Comparison of ENCODE assay signal across 23 mouse cellular contexts in genomic region chr12:35712671-35713070, GRCm38 (mm10).
A peak's percentile ranks its signal among the peaks of the same experiment; 100 is the strongest.
DNase-seq lines count a peak whose midpoint lies in the region; ATAC-seq and TF ChIP-seq lines count a peak whose summit lies in the region.
"Had no signal": no experiment of that assay in that cellular context is flagged by ENCODE, and none has a peak within 500 bp of the region (broad histone marks: within the 10 kb centered on the region; RNA-seq: fewer than 3 reads in every experiment).

No protein-coding gene starts in this region.

- peak; percentile 96 for TF ChIP-seq EP300 in CH12.LX (IDR thresholded peaks at IDR 0.05; ENCODE audit: low read length)

- TF ChIP-seq RAD21 in CH12.LX (IDR thresholded peaks at IDR 0.05; ENCODE audit: low read depth, low read length) = peak; percentile 9; the same call in 1 of the 2 replicates

- dilution Hi-C loops in CH12.LX (cut with MboI; ENCODE audit: extremely low pct_ligation_motif_present, extremely low pct_unique_long_range_greater_than_20kb, low sequenced_read_pairs) = no loop called here

- peak; percentile 88 for ATAC-seq in lung, embryonic 16.5 days (ENCODE audit: low read depth)
- ATAC-seq: forebrain, embryonic 15.5 days; intestine, postnatal 0 days; liver, postnatal 0 days had no signal

- H3K4me3 ChIP-seq in lung, embryonic 16.5 days (ENCODE audit: low read length) = no peak overlapping the region
- no peak overlapping the region for H3K4me3 ChIP-seq in lung, adult 2 months (replicated peaks; ENCODE audit: extremely low read depth, low read depth, low read length)
- peak overlapping the region in 1 of 3 experiments; percentile 24 for H3K4me3 ChIP-seq in CH12.LX (replicated peaks in 1 of 3; ENCODE audit: low read depth in 2 of 3, low read length in 2 of 3, poor library complexity in 1 of 3)
- H3K4me3 ChIP-seq: forebrain, embryonic 15.5 days; limb, embryonic 12.5 days; midbrain, embryonic 12.5 days had no signal

- H3K9ac ChIP-seq in lung, embryonic 16.5 days (ENCODE audit: low read length) = no peak overlapping the region
- peak overlapping the region; percentile 48; the same call in 1 of the 2 replicates for H3K9ac ChIP-seq in CH12.LX (ENCODE audit: insufficient read depth, low read depth)
- H3K9ac ChIP-seq: forebrain, embryonic 15.5 days; hindbrain, embryonic 14.5 days; limb, embryonic 12.5 days; liver, postnatal 0 days; midbrain, embryonic 12.5 days had no signal

- WGBS in lung, embryonic 16.5 days = 57% methylated on average over 4 of the region's 4 CpGs
- 75% methylated on average over 4 of the region's 4 CpGs for WGBS in lung, adult 2 months

- peak overlapping the region; percentile 45 for H3K27ac ChIP-seq in lung, embryonic 16.5 days (ENCODE audit: low read length)
- H3K27ac ChIP-seq in CH12.LX (ENCODE audit: insufficient read depth, low read depth) = peak overlapping the region; percentile 97
- H3K27ac ChIP-seq: forebrain, embryonic 15.5 days; hindbrain, embryonic 14.5 days; limb, embryonic 12.5 days; midbrain, embryonic 12.5 days had no signal

- H3K4me2 ChIP-seq in lung, embryonic 16.5 days (ENCODE audit: low read depth, low read length) = no peak overlapping the region
- H3K4me2 ChIP-seq in CH12.LX (ENCODE audit: insufficient read depth, low read depth, poor library complexity, severe bottlenecking) = peak overlapping the region; percentile 78
- H3K4me2 ChIP-seq: forebrain, embryonic 15.5 days; hindbrain, embryonic 14.5 days; limb, embryonic 12.5 days; liver, embryonic 11.5 days; midbrain, embryonic 12.5 days had no signal

- no peak for DNase-seq in lung, adult 2 months
- peak; percentile 52 for DNase-seq in CD4-positive helper T cell, adult 2 months (ENCODE audit: low read depth, low spot score)
- peak; percentile 70 for DNase-seq in CH12.LX (ENCODE audit: extremely low read depth)
- DNase-seq in lung, postnatal 36 days = peak; percentile 21
- no peak for DNase-seq in right cerebral cortex, postnatal 10 days (ENCODE audit: low spot score in 2 of 2)
- DNase-seq in adipocyte (ENCODE audit: low spot score) = no peak
- no peak for DNase-seq in heart, postnatal 4 days
- DNase-seq: adrenal gland, postnatal 36 days; cerebellum, adult 9-10 months; gastrocnemius, postnatal 10 days; heart, adult 18-20 months; kidney, postnatal 25 days; liver, postnatal 0 days; right cerebral cortex, postnatal 14 days; spleen, adult 18-20 months; thymus, postnatal 36 days had no signal

- no peaks in the 10 kb centered on the region for H3K79me2 ChIP-seq in CH12.LX (replicated peaks; ENCODE audit: control insufficient read depth, extremely low read depth, insufficient read depth, poor library complexity, severe bottlenecking)

- no peak for TF ChIP-seq POLR2A in lung, adult 2 months (IDR thresholded peaks at IDR 0.05; ENCODE audit: borderline replicate concordance, extremely low read depth, low read depth, low read length)
- peak; percentile 78; the same call in 1 of the 2 replicates for TF ChIP-seq POLR2A in CH12.LX (IDR thresholded peaks at IDR 0.05; ENCODE audit: low read depth, low read length)

- H3K36me3 ChIP-seq in lung, embryonic 16.5 days (ENCODE audit: control insufficient read depth, insufficient read depth, low read length) = no peaks in the 10 kb centered on the region
- H3K36me3 ChIP-seq in CH12.LX (replicated peaks in 1 of 2; ENCODE audit: control insufficient read depth in 1 of 2, insufficient read depth in 1 of 2, low read length in 1 of 2) = no peaks in the 10 kb centered on the region
- H3K36me3 ChIP-seq: forebrain, embryonic 15.5 days; limb, embryonic 12.5 days; midbrain, embryonic 12.5 days had no signal

- H3K4me1 ChIP-seq in lung, embryonic 16.5 days (replicated peaks; ENCODE audit: control insufficient read depth, insufficient read depth, low read length) = peaks cover 4% of the 10 kb centered on the region; the same call in 1 of the 2 replicates
- no peaks in the 10 kb centered on the region; the same call in 1 of the 2 replicates for H3K4me1 ChIP-seq in lung, adult 2 months (ENCODE audit: control insufficient read depth, insufficient read depth, low read length)
- H3K4me1 ChIP-seq in CH12.LX (ENCODE audit: control insufficient read depth in 1 of 2, insufficient read depth in 2 of 2) = peaks cover 14 to 50% of the 10 kb centered on the region in 2 experiments; a peak in 3 of 4 replicates
- H3K4me1 ChIP-seq: forebrain, embryonic 15.5 days; limb, embryonic 12.5 days; midbrain, embryonic 12.5 days had no signal

- no peak for TF ChIP-seq CTCF in lung, adult 2 months (IDR thresholded peaks at IDR 0.05; ENCODE audit: insufficient read depth, low read length)
- TF ChIP-seq CTCF in CH12.LX (conservative IDR thresholded peaks at IDR 0.05 in 1 of 2, IDR thresholded peaks at IDR 0.05 in 1 of 2; ENCODE audit: low read depth in 2 of 2, low read length in 2 of 2) = no peak

- in situ Hi-C loops in CH12.LX (cut with MboI; ENCODE audit: low pct_ligation_motif_present, low pct_unique_long_range_greater_than_20kb, low sequenced_read_pairs) = no loop called here

- H3K27me3 ChIP-seq in lung, embryonic 16.5 days (ENCODE audit: control insufficient read depth, insufficient read depth, low read depth, low read length) = no peaks in the 10 kb centered on the region
- no peaks in the 10 kb centered on the region for H3K27me3 ChIP-seq in CH12.LX (replicated peaks)
- H3K27me3 ChIP-seq: forebrain, embryonic 15.5 days; limb, embryonic 12.5 days; midbrain, embryonic 12.5 days had no signal

- no peaks in the 10 kb centered on the region for H3K9me3 ChIP-seq in lung, embryonic 16.5 days (ENCODE audit: control insufficient read depth, low read length)
- no peaks in the 10 kb centered on the region for H3K9me3 ChIP-seq in CH12.LX (replicated peaks; ENCODE audit: low read length)
- H3K9me3 ChIP-seq: forebrain, embryonic 15.5 days; limb, embryonic 12.5 days; midbrain, embryonic 12.5 days had no signal

TF ChIP-seq in CH12.LX, 34 proteins besides CTCF, POLR2A, EP300 and RAD21:
- peak; percentile 80 for TF ChIP-seq IRF4 (IDR thresholded peaks at IDR 0.05; ENCODE audit: low read depth, low read length)
- TF ChIP-seq MAX (IDR thresholded peaks at IDR 0.05; ENCODE audit: low read length) = peak; percentile 81
- peak; percentile 85 for TF ChIP-seq BHLHE40 (IDR thresholded peaks at IDR 0.05; ENCODE audit: low read depth, low read length)
- peak; percentile 58; the same call in 1 of the 2 replicates for TF ChIP-seq MAFK (IDR thresholded peaks at IDR 0.05; ENCODE audit: insufficient replicate concordance, low read length)
- peak; percentile 76 for TF ChIP-seq MEF2A (IDR thresholded peaks at IDR 0.05; ENCODE audit: borderline replicate concordance, low read depth, low read length)
- TF ChIP-seq USF1 (IDR thresholded peaks at IDR 0.05; ENCODE audit: low read depth, low read length) = no peak
- TF ChIP-seq TBP (conservative IDR thresholded peaks at IDR 0.05; ENCODE audit: low read depth, low read length) = peak; percentile 91
- no peak for TF ChIP-seq UBTF (IDR thresholded peaks at IDR 0.05; ENCODE audit: low read depth, low read length)
- TF ChIP-seq RCOR1 (conservative IDR thresholded peaks at IDR 0.05; ENCODE audit: low read depth, low read length) = 0 out of 2 replicates have a peak, but pooled peaks have one; percentile 63
- 0 out of 2 replicates have a peak, but pooled peaks have one; percentile 44 for TF ChIP-seq MAZ (IDR thresholded peaks at IDR 0.05; ENCODE audit: low read depth, low read length)
- TF ChIP-seq ETS1 (conservative IDR thresholded peaks at IDR 0.05; ENCODE audit: low read depth, low read length) = peak; percentile 84
- peak; percentile 58 for TF ChIP-seq JUND (conservative IDR thresholded peaks at IDR 0.05; ENCODE audit: low read depth, low read length)
- 0 out of 2 replicates have a peak, but pooled peaks have one; percentile 44 for TF ChIP-seq KAT2A (IDR thresholded peaks at IDR 0.05; ENCODE audit: insufficient replicate concordance, low read length)
- peak; percentile 86 for TF ChIP-seq TCF12 (IDR thresholded peaks at IDR 0.05; ENCODE audit: low read depth, low read length)
- peak; percentile 75 for TF ChIP-seq CHD2 (IDR thresholded peaks at IDR 0.05; ENCODE audit: low read length)
- peak; percentile 92 for TF ChIP-seq ZMIZ1 (IDR thresholded peaks at IDR 0.05; ENCODE audit: low read depth, low read length)
- no peak for TF ChIP-seq ZC3H11A (IDR thresholded peaks at IDR 0.05; ENCODE audit: low read depth, low read length)
- 0 out of 2 replicates have a peak, but pooled peaks have one; percentile 17 for TF ChIP-seq NELFE (IDR thresholded peaks at IDR 0.05; ENCODE audit: low read depth, low read length)
- peak; percentile 93 for TF ChIP-seq MYC (IDR thresholded peaks at IDR 0.05; ENCODE audit: low read depth, low read length)
- TF ChIP-seq NRF1 (IDR thresholded peaks at IDR 0.05; ENCODE audit: low read depth, low read length) = no peak
- peak; percentile 57 for TF ChIP-seq SIN3A (IDR thresholded peaks at IDR 0.05; ENCODE audit: low read length)
- 0 out of 2 replicates have a peak, but pooled peaks have one; percentile 13 for TF ChIP-seq HCFC1 (IDR thresholded peaks at IDR 0.05; ENCODE audit: low read depth, low read length)
- peak; percentile 56 for TF ChIP-seq ZNF384 (IDR thresholded peaks at IDR 0.05; ENCODE audit: low read depth, low read length)
- TF ChIP-seq JUN (IDR thresholded peaks at IDR 0.05; ENCODE audit: insufficient read depth, low read depth, low read length) = peak; percentile 72; the same call in 1 of the 2 replicates
- TF ChIP-seq ZKSCAN1 (IDR thresholded peaks at IDR 0.05; ENCODE audit: borderline replicate concordance, low read depth, low read length) = no peak
- no peak for TF ChIP-seq SMC3 (IDR thresholded peaks at IDR 0.05; ENCODE audit: low read depth, low read length)
TF ChIP-seq in CH12.LX: peak in this region for 20.

Comparison
In these comparisons a context has a peak if more than half of its experiments do, and no peak if none do; other contexts are left out.
1. DNase-seq: peak in CD4-positive helper T cell, adult 2 months (single experiment), CH12.LX (single experiment) and lung, postnatal 36 days (single experiment); none in lung, adult 2 months (single experiment), right cerebral cortex, postnatal 10 days (0 of 2), adipocyte (single experiment) and heart, postnatal 4 days (single experiment).